Mouse (Mus musculus) neural tube, embryonic 10.5 days (tissue): ENCODE data around the gene C5ar2.
"Not testable (repeated sequence)": the region's sequence is repeated elsewhere in the genome, so short reads cannot be mapped to it uniquely, and the experiment has no call there.

Source experiments
- DNase-seq: peaks from one replicate; pipeline ENCODE4 v3.0.0-alpha.2; 2017; ENCODE audit warnings: low spot score; ENCODE audit errors: extremely low spot score

C5ar2 gene

GRCm38 (mm10) chr7:16244067-16244466 lies at the start of gene C5ar2:
TSS of gene C5ar2 (minus strand) at chr7:16244154.
- DNase-seq, result no peak

GRCm38 (mm10) chr7:16287791-16288190 lies 43.8 kb upstream of the C5ar2 start:
- no peak for DNase-seq

GRCm38 (mm10) chr7:16287016-16287415 lies 43.1 kb upstream of the C5ar2 start:
- no peak for DNase-seq

- DNase-seq, result peak; percentile 99
Observed at GRCm38 (mm10) chr7:16286026-16286961, 42.3 kb upstream of the C5ar2 start, which contains the start of gene Ccdc9. TSS of gene Ccdc9 (minus strand) at chr7:16286795.

GRCm38 (mm10) chr7:16285450-16286025 lies 41.6 kb upstream of the C5ar2 start:
- DNase-seq, result no peak

- DNase-seq, result no peak
Observed at GRCm38 (mm10) chr7:16284904-16285303, 41.0 kb upstream of the C5ar2 start.

- no peak for DNase-seq
Observed at GRCm38 (mm10) chr7:16284001-16284400, 40.0 kb upstream of the C5ar2 start.

- DNase-seq, result no peak
Observed at GRCm38 (mm10) chr7:16282334-16282733, 38.4 kb upstream of the C5ar2 start.

GRCm38 (mm10) chr7:16280721-16281120 lies 36.8 kb upstream of the C5ar2 start:
- no peak for DNase-seq

GRCm38 (mm10) chr7:16274922-16275890 lies 31.3 kb upstream of the C5ar2 start:
- DNase-seq, result no peak

GRCm38 (mm10) chr7:16273766-16274140 lies 29.8 kb upstream of the C5ar2 start:
- peak; percentile 91 for DNase-seq

- DNase-seq, result peak; percentile 92
Observed at GRCm38 (mm10) chr7:16273081-16273765, 29.3 kb upstream of the C5ar2 start, which contains the start of gene Inafm1. TSS of gene Inafm1 (minus strand) at chr7:16273617.

- DNase-seq, result peak; percentile 75
Observed at GRCm38 (mm10) chr7:16272681-16273080, 28.7 kb upstream of the C5ar2 start.

- no peak for DNase-seq
Observed at GRCm38 (mm10) chr7:16271139-16271538, 27.2 kb upstream of the C5ar2 start.

- not testable (repeated sequence) for DNase-seq
Observed at GRCm38 (mm10) chr7:16266593-16266992, 22.6 kb upstream of the C5ar2 start.

GRCm38 (mm10) chr7:16265856-16266255 lies 21.9 kb upstream of the C5ar2 start:
- DNase-seq, result no peak

GRCm38 (mm10) chr7:16263843-16264242 lies 19.9 kb upstream of the C5ar2 start:
- DNase-seq, result no peak

GRCm38 (mm10) chr7:16263015-16263787 lies 19.2 kb upstream of the C5ar2 start:
- DNase-seq, result peak; percentile 64

- DNase-seq, result no peak
Observed at GRCm38 (mm10) chr7:16261097-16261496, 17.1 kb upstream of the C5ar2 start.

GRCm38 (mm10) chr7:16259110-16259590 lies 15.2 kb upstream of the C5ar2 start, which contains the start of gene C5ar1:
TSS of gene C5ar1 (minus strand) at chr7:16259540.
- DNase-seq, result no peak
